Mouse (Mus musculus) 416B (cell line): ENCODE data around the gene Smim14.
"Not testable (repeated sequence)": the region's sequence is repeated elsewhere in the genome, so short reads cannot be mapped to it uniquely, and the experiment has no call there.

Experiments
- DNase-seq: peaks from one replicate; pipeline ENCODE4 v3.0.0; 2011; ENCODE audit warnings: low read depth

Smim14 gene

GRCm38 (mm10) chr5:65536751-65537419 is at the start of gene Smim14, which contains the start of gene Ube2k:
Gene Smim14 (minus strand): TSS chr5:65537184.
Gene Ube2k (plus strand): TSS chr5:65537233.
- DNase-seq = peak; percentile 87

GRCm38 (mm10) chr5:65586291-65586690 is 49.3 kb upstream of the Smim14 start:
- DNase-seq = no peak

- DNase-seq = no peak
Observed at GRCm38 (mm10) chr5:65578545-65578944, 41.6 kb upstream of the Smim14 start.

- no peak for DNase-seq
Observed at GRCm38 (mm10) chr5:65575896-65576295, 38.9 kb upstream of the Smim14 start.

GRCm38 (mm10) chr5:65574876-65575275 is 37.9 kb upstream of the Smim14 start:
- DNase-seq = no peak

GRCm38 (mm10) chr5:65565486-65565885 is 28.5 kb upstream of the Smim14 start:
- peak; percentile 70 for DNase-seq

GRCm38 (mm10) chr5:65561125-65561893 is 24.3 kb upstream of the Smim14 start:
- DNase-seq = no peak

GRCm38 (mm10) chr5:65557109-65557508 is 20.1 kb upstream of the Smim14 start:
- DNase-seq = peak; percentile 40

GRCm38 (mm10) chr5:65549677-65550076 is 12.7 kb upstream of the Smim14 start:
- DNase-seq = no peak

- DNase-seq = no peak
Observed at GRCm38 (mm10) chr5:65544616-65545015, 7.6 kb upstream of the Smim14 start.

GRCm38 (mm10) chr5:65543491-65543890 is 6.5 kb upstream of the Smim14 start:
- no peak for DNase-seq

- no peak for DNase-seq
Observed at GRCm38 (mm10) chr5:65541889-65542288, 4.9 kb upstream of the Smim14 start.

GRCm38 (mm10) chr5:65539786-65540185 is 2.8 kb upstream of the Smim14 start:
- DNase-seq = no peak

GRCm38 (mm10) chr5:65538829-65539228 is 1.8 kb upstream of the Smim14 start:
- peak; percentile 55 for DNase-seq

GRCm38 (mm10) chr5:65538121-65538520 is 1.1 kb upstream of the Smim14 start:
- DNase-seq = no peak

- peak; percentile 63 for DNase-seq
Observed at GRCm38 (mm10) chr5:65537420-65538071, 562 bp upstream of the Smim14 start.

- not testable (repeated sequence) for DNase-seq
Observed at GRCm38 (mm10) chr5:65536068-65536465, 917 bp downstream of the Smim14 start.

- DNase-seq = peak; percentile 93
Observed at GRCm38 (mm10) chr5:65535457-65536067, 1.4 kb downstream of the Smim14 start.

GRCm38 (mm10) chr5:65534496-65534895 is 2.5 kb downstream of the Smim14 start:
- no peak for DNase-seq

- no peak for DNase-seq
Observed at GRCm38 (mm10) chr5:65531283-65531682, 5.7 kb downstream of the Smim14 start.

- no peak for DNase-seq
Observed at GRCm38 (mm10) chr5:65525674-65526443, 11.1 kb downstream of the Smim14 start.

GRCm38 (mm10) chr5:65524831-65525230 is 12.2 kb downstream of the Smim14 start:
- DNase-seq = no peak
